Mouse (Mus musculus): Measurements from ENCODE around the gene Vamp3. TPM values are rescaled to one million over a fixed set of nuclear protein-coding genes. Genes with fewer than 3 reads are reported as not detected.

Vamp3 gene
- polyA plus RNA-seq, 1 experiment, result 34.5 TPM

DNA sequence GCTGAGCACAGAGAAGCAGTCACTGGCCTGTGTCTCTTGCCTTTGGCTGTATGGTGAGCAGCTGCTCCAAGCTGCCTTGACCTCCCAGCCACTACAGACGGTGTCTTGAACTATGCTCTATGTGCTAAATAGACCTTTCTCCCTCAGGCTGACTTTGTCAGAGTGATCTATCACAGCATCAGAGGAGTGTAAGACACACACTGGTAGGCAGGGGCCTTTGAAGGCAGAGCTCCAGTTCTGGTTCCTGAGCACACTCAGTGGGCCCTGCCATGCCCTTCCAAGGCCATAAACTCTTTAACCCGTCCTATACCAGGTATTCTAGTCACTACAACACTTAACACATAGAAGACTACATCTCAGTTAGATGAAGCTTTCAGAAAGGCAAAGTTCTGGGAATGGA, 23.6 kb upstream of the Vamp3 start:
- no peak for TF ChIP-seq CTCF (IDR thresholded peaks at IDR 0.05; ENCODE audit: extremely low read depth, insufficient read length, insufficient replicate concordance, low read depth, low read length)
- Histone ChIP-seq H3K4me3 (ENCODE audit: low read depth, low read length) (no peak overlapping the region), H3K36me3 (ENCODE audit: control insufficient read depth, insufficient read depth, low read length) (no peaks in the 10 kb centered on the region), H3K27me3 (ENCODE audit: control insufficient read depth, insufficient read depth, low read length) (no peaks in the 10 kb centered on the region), H3K27ac (ENCODE audit: insufficient read depth, low read depth, low read length) (no peak overlapping the region), H3K4me1 (ENCODE audit: control insufficient read depth, insufficient read depth, insufficient read length, low read length) (no peaks in the 10 kb centered on the region; the same call in none of the 2 replicates)
- 51% methylated on average over 2 of the region's 2 CpGs for WGBS

DNA sequence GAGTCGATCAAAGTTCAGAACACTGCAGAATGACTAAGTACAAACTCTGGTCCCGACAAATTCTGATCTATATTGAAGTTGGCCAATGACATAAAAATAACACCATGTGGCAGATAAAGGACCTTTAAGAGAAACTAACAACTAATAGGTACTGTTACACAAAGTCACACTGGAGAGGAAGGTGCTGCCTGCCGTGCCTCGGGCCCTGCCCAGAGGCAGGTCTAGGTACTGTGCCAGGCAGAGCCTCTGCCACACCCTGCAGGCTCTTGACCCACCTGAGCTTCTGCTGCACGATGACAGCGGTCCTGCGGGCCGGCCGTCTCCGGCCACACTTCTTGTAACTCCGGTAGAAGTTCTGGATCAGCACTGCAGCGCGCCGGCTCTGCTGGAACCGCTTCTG, 17.1 kb upstream of the Vamp3 start:
- TF ChIP-seq POLR2A (IDR thresholded peaks at IDR 0.05; ENCODE audit: low read depth, low read length) (no peak), CTCF (IDR thresholded peaks at IDR 0.05; ENCODE audit: extremely low read depth, insufficient read length, insufficient replicate concordance, low read depth, low read length) (no peak)
- Histone ChIP-seq H3K4me3 (ENCODE audit: low read depth, low read length) (no peak overlapping the region), H3K27me3 (ENCODE audit: control insufficient read depth, insufficient read depth, low read length) (no peaks in the 10 kb centered on the region), H3K4me1 (ENCODE audit: control insufficient read depth, insufficient read depth, insufficient read length, low read length) (peaks cover 5% of the 10 kb centered on the region), H3K36me3 (ENCODE audit: control insufficient read depth, insufficient read depth, low read length) (no peaks in the 10 kb centered on the region), H3K27ac (ENCODE audit: insufficient read depth, low read depth, low read length) (no peak overlapping the region)
- 60% methylated on average over 15 of the region's 15 CpGs for WGBS

- no peaks in the 10 kb centered on the region for H3K36me3 ChIP-seq (ENCODE audit: control insufficient read depth, insufficient read depth, low read length)
- 0 out of 2 replicates have a peak, but pooled peaks cover 2% of the 10 kb centered on the region for H3K27me3 ChIP-seq (ENCODE audit: control insufficient read depth, insufficient read depth, low read length)
- peaks cover 5% of the 10 kb centered on the region for H3K4me1 ChIP-seq (ENCODE audit: control insufficient read depth, insufficient read depth, insufficient read length, low read length)
- no peak overlapping the region for H3K4me3 ChIP-seq (ENCODE audit: low read depth, low read length)
- 40% methylated on average over 13 of the region's 13 CpGs for WGBS
- H3K27ac ChIP-seq (ENCODE audit: insufficient read depth, low read depth, low read length), result no peak overlapping the region
- no peak for TF ChIP-seq POLR2A (IDR thresholded peaks at IDR 0.05; ENCODE audit: low read depth, low read length)
- peak; percentile 57; the same call in 1 of the 2 replicates for TF ChIP-seq CTCF (IDR thresholded peaks at IDR 0.05; ENCODE audit: extremely low read depth, insufficient read length, insufficient replicate concordance, low read depth, low read length)
These were observed 15.5 kb upstream of the Vamp3 start for GRCm38 (mm10) chr4:151073108-151073744.

DNA sequence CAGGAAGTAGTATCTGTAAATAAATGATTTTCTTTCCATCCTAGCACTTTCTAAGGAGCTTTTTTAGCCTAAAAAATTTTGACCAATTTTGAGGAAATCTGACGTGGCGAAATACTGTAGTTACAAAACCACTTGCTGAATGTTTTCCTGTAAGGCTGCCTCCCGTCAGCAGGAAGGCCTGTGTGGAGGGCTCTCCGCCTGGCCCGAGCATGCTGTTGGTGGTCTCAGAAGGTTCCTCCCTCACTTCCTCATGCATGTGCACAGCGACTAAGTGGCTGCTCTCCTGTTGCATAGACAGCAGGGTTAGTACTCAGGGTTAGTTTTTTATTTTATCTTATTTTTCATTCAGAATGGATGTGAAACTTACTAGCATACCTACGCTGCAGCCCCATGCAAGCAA, 13.2 kb upstream of the Vamp3 start:
- no peak overlapping the region for H3K4me3 ChIP-seq (ENCODE audit: low read depth, low read length)
- 74% methylated on average over 7 of the region's 7 CpGs for WGBS
- TF ChIP-seq POLR2A (IDR thresholded peaks at IDR 0.05; ENCODE audit: low read depth, low read length), result no peak
- TF ChIP-seq CTCF (IDR thresholded peaks at IDR 0.05; ENCODE audit: extremely low read depth, insufficient read length, insufficient replicate concordance, low read depth, low read length), result no peak
- H3K27me3 ChIP-seq (ENCODE audit: control insufficient read depth, insufficient read depth, low read length), result 0 out of 2 replicates have a peak, but pooled peaks cover 2% of the 10 kb centered on the region
- no peaks in the 10 kb centered on the region for H3K36me3 ChIP-seq (ENCODE audit: control insufficient read depth, insufficient read depth, low read length)
- H3K4me1 ChIP-seq (ENCODE audit: control insufficient read depth, insufficient read depth, insufficient read length, low read length), result peaks cover 5% of the 10 kb centered on the region
- H3K27ac ChIP-seq (ENCODE audit: insufficient read depth, low read depth, low read length), result no peak overlapping the region

- 48% methylated on average over 4 of the region's 4 CpGs for WGBS
- Histone ChIP-seq H3K27me3 (ENCODE audit: control insufficient read depth, insufficient read depth, low read length) (0 out of 2 replicates have a peak, but pooled peaks cover 2% of the 10 kb centered on the region), H3K4me3 (ENCODE audit: low read depth, low read length) (no peak overlapping the region)
These were observed 11.0 kb upstream of the Vamp3 start for GRCm38 (mm10) chr4:151068751-151069150.

GRCm38 (mm10) chr4:151059566-151059965, 1.8 kb upstream of the Vamp3 start:
- Histone ChIP-seq H3K36me3 (ENCODE audit: control insufficient read depth, insufficient read depth, low read length) (peaks cover 7% of the 10 kb centered on the region), H3K27me3 (ENCODE audit: control insufficient read depth, insufficient read depth, low read length) (no peaks in the 10 kb centered on the region), H3K4me1 (ENCODE audit: control insufficient read depth, insufficient read depth, insufficient read length, low read length) (peaks cover 2% of the 10 kb centered on the region; the same call in 1 of the 2 replicates), H3K27ac (ENCODE audit: insufficient read depth, low read depth, low read length) (no peak overlapping the region), H3K4me3 (ENCODE audit: low read depth, low read length) (no peak overlapping the region)
- WGBS, result 97% methylated on average over 4 of the region's 4 CpGs
- no peak for TF ChIP-seq CTCF (IDR thresholded peaks at IDR 0.05; ENCODE audit: extremely low read depth, insufficient read length, insufficient replicate concordance, low read depth, low read length)
- no peak for TF ChIP-seq POLR2A (IDR thresholded peaks at IDR 0.05; ENCODE audit: low read depth, low read length)

More at GRCm38 (mm10) chr4:151068751-151069150, 11.0 kb upstream of the Vamp3 start:
- no peaks in the 10 kb centered on the region for H3K4me1 ChIP-seq (ENCODE audit: control insufficient read depth, insufficient read depth, insufficient read length, low read length)
- H3K36me3 ChIP-seq (ENCODE audit: control insufficient read depth, insufficient read depth, low read length), result no peaks in the 10 kb centered on the region
- TF ChIP-seq POLR2A (IDR thresholded peaks at IDR 0.05; ENCODE audit: low read depth, low read length), result no peak
- TF ChIP-seq CTCF (IDR thresholded peaks at IDR 0.05; ENCODE audit: extremely low read depth, insufficient read length, insufficient replicate concordance, low read depth, low read length), result no peak
- H3K27ac ChIP-seq (ENCODE audit: insufficient read depth, low read depth, low read length), result no peak overlapping the region

GRCm38 (mm10) chr4:151058634-151059033, 871 bp upstream of the Vamp3 start:
- Histone ChIP-seq H3K27me3 (ENCODE audit: control insufficient read depth, insufficient read depth, low read length) (no peaks in the 10 kb centered on the region), H3K4me3 (ENCODE audit: low read depth, low read length) (no peak overlapping the region), H3K36me3 (ENCODE audit: control insufficient read depth, insufficient read depth, low read length) (peaks cover 8% of the 10 kb centered on the region), H3K4me1 (ENCODE audit: control insufficient read depth, insufficient read depth, insufficient read length, low read length) (peaks cover 2% of the 10 kb centered on the region; the same call in 1 of the 2 replicates), H3K27ac (ENCODE audit: insufficient read depth, low read depth, low read length) (no peak overlapping the region)
- TF ChIP-seq CTCF (IDR thresholded peaks at IDR 0.05; ENCODE audit: extremely low read depth, insufficient read length, insufficient replicate concordance, low read depth, low read length) (no peak), POLR2A (IDR thresholded peaks at IDR 0.05; ENCODE audit: low read depth, low read length) (no peak)
- 75% methylated on average over 4 of the region's 4 CpGs for WGBS

Data from small intestine, adult 2 months (tissue).